Mouse (Mus musculus) 3134 (cell line): ENCODE data around the gene Pin1rt1.

Experiments
- DNase-seq: peaks from one replicate; pipeline ENCODE4 v3.0.0-alpha.2; 2011; ENCODE audit warnings: low spot score; ENCODE audit not compliant: insufficient read length; ENCODE audit errors: extremely low read depth

The Pin1rt1 gene

DNA sequence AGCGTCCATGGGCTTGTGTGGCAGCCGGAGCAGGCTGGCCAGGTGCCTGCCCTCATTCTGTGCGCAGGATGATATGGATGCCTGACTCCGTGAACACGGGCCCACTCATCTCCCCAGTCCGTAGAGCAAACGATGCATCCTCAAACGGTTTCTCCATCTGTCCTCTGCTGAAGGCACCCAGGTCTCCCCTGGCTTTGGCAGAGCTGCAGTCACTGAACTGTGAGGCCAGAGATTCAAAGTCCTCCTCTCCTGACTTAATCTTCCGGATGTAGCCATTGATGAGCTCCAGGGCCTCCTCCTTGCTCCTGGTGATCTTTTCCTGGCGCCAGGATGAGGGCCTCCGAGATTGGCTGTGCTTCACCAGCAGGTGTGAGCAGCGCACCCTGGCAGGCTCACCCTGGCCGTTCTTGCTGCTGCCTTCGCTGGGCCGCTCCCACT, 1.9 kb downstream of the Pin1rt1 start:
- no peak for DNase-seq

DNA sequence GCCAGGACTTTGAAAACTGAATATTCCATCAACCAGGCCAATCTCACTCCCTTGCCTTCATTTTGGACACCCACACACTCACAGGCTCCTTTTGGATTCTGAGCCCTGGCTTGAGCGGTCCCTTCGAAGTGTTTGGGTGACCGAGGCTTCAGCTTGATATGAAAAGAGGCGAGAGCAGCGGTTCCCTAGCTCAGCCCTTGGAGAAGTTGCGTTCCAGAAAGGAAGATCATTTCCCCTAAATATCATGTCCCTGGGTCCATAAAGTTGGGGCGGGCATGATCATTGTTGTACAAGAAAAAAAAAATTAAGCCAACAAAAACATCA, 3.7 kb downstream of the Pin1rt1 start:
- no peak for DNase-seq

DNA sequence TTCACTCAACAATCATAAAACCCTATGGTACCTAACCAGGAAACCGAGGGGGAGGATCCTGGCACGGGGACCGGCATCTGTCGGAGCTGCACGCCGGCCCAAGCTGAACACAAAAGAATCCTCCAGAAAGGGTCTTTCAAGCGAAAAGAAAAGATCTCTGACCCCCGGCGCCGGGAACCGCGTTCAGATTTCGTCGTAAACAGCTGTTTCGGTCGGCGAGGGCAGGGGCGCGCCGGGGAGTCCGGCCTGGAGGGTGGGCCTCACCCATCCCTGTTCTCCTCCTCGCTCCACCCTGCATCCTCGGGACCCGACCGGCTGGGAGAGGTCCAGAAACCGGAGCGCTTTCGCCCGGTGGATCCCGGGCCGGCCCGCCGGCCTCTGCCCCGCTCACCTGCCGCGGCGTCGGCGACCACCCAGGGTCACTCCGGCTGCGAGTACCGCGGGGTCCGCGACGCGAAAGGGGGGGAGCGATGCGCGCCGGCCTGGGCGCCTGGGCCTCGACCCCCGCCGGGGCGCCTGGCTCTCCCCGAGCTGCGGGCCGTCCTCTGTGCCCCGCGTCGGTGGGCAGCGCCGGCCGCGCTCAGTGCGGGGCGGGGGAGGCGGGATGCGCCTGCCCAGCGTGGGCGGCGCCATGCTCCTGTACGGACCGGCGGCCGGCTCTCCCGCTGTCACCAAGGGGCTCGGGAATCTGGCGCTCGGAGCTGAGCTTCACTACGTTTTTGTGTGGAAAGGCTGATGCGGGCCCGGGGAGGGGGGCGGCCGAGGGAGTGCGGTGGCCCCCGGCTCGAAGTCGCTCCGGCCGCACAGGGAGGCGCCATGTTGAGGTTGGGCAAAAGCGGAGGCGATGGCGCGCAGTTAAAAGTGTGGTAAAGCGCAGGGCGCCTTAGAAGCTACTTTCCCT, 4.3 kb downstream of the Pin1rt1 start, which contains the start of gene Tcp11l1:
Gene Tcp11l1 (minus strand): TSS at position 585 of the 901 bp plus-strand sequence.
- peak; percentile 71 for DNase-seq

DNA sequence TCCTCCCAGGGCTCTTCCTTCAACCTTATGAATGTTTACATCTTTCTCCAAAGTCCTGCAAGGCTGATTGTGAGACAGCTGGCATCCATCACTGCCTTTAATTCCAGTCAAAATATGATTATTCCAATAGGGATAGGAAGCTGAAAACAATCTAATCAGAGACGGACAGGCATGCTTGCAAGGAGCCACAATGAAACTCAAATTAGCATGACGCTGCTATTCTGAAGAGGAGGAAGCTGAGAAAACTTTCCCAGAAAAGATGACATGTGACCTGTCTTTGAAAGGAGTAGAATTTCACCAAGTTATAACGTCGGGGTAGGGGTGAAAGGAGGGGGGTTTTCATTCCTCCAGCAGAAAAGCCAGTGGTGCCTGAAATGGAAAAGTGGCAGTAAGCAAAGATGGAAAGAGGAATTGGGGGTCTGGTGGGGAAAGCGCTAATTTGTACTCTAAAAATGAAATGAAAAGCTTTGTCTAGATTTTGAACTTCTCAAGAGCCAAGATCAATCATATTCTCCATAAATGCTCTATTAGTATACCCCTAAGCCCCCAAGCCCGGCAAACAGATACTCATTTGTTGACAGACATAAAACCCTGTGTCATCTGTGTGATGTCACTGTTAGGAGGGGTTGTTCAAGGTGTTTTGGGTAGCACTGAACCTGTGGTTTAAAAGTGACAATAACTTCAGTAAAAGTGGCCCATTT, 5.4 kb downstream of the Pin1rt1 start:
- DNase-seq: no peak

DNA sequence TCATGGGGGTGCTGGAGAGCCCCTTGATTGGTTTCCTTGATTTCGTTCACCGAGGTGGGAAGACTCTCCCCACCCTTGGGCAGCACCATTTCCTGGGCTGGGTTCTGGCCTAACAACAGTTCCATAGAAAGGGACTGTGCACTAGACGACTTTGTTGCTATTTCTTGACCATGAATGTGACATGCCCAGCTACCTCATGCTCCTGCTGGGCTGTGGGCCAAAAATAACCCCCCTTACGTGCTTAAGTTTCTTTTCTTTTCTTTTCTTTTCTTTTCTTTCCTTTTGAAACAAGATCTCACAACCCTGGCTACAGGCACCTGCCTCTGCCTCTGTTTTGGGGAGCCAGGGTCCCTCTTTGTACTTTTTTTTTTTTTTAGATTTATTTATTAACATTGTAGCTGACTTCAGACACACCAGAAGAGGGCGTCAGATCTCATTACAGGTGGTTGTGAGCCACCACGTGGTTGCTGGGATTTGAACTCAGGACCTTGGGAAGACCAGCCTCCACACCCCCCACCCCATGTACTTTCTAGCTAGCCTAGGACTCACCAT, 6.3 kb downstream of the Pin1rt1 start:
- DNase-seq: no peak

DNA sequence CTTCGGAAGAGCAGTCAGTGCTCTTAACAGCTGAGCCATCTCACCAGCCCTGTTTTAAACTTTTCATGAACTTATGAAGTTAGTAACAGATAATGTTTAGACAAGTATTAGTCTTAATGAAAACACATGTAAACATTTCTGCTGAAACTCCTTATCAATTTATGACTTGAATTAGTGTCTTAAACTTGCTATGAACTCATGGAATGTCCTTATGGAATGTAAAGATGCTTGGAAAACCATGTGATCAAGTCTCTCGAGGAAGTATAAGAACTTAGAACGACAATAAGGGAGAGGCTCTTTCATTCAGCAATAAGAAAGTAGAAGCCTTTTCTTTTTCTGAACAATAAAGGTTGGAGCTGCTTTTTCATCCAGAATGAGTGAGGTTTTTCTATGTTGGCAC, 11.8 kb downstream of the Pin1rt1 start:
- no peak for DNase-seq

DNA sequence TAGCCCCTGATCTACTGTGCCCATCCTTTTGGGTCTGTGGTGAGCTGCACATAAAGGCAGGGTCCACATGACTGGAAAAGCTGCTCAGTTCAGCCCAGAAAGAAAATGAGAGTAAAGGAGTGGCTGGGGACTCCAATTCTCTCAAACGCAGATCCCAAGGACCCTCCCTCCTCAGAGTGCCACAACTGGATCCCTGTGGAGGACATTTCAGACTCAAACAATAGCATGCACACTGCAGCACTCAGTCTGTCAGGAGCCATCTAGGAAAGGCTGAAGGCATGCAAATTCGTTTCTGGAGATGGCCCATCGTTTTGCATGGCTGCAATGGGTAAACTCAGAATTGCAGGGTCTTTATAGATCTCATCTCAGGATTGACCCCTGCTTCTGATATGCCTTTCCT, 13.0 kb downstream of the Pin1rt1 start:
- DNase-seq: no peak

DNA sequence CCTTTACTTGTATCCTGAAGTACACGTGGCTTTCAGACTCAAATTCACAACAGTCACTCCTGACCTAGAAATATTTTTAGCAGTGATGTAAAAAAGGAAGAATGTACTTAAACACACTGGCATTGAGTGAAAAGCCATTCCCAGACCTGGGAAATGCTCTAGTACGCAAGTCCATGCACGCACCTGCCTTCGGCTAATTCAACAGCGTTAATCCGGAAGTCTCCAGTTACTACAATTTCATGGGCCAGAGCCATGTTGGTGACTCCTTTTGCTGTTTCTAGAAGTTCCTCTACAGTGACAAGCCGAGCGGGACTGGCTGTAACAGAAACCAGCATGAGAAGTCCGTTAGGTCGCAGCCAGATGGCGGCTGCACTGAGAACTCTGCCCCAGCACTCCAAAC, 16.5 kb downstream of the Pin1rt1 start:
- no peak for DNase-seq

DNA sequence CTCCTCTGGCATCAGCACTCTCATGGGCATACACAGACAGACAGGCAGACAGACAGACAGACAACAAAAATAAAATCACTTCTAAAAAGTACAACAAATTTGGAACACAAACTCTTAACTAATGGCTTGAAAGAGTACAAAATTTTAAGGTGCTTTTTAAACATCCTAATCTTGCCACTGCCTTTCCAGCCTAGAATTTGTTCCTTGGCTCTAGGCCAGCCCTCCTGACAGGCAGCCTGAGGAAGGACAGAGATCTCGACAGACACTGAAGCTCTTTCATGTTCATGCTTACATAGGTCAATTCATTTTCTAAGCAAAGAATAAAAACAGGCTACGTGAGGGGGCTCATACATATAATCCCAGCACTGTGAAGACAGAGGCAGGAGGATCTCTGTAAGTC, 23.6 kb downstream of the Pin1rt1 start:
- no peak for DNase-seq

DNA sequence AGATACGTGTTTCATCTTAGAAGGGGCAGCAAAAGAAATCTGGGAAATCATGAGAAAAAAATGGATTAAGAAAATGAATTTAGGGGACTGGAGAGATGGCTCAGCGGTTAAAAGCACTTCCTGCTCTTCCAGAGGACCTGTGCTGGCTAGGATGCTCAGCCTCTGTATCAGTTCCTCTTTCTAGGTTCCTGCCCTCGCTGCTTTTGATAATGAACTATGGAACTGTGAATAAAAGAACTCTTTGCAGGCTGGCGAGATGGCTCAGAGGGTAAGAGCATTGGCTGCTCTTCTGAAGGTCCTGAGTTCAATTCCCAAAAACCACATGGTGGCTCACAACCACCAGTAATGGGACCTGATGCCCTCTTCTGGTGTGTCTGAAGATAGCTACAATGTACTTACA, 25.5 kb downstream of the Pin1rt1 start:
- no peak for DNase-seq

DNA sequence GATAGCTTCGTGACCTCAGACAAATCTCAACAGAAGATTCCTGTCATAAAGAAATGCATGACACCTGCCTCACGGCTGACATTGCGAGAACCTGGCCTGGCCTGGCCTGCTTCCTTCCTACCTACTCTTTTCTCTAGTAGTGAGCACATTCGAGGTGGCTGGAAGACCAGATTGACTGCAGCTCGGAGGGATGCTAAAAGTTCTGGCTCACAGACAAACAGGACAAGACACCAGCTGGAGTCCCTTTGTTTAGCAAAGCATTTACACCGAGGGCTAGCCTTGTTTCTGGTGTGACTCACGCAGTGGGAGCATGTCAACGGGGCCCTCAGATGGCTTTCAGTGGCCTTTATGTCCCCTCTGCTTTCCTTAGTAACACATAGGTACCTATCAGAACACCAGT, 27.5 kb downstream of the Pin1rt1 start:
- no peak for DNase-seq

DNA sequence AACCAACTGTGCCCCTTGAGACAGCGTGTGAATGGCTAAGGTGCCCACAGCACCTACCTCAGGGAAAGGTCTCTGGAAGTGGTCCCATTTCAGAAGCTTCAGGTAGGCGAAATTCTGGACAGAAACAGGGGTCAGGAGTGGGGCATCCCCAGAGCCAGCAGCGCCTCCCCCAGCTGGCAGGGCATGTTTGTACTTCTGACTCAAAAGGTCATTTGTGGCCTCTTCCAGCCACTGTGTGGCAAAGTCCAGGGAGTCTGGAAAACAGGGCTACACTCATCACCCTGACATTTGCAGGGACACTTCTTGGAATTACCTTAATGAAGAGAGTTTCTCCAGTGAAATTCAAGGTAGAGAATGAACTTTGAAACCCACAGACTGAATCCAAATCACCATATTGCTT, 27.9 kb downstream of the Pin1rt1 start:
- DNase-seq: no peak

DNA sequence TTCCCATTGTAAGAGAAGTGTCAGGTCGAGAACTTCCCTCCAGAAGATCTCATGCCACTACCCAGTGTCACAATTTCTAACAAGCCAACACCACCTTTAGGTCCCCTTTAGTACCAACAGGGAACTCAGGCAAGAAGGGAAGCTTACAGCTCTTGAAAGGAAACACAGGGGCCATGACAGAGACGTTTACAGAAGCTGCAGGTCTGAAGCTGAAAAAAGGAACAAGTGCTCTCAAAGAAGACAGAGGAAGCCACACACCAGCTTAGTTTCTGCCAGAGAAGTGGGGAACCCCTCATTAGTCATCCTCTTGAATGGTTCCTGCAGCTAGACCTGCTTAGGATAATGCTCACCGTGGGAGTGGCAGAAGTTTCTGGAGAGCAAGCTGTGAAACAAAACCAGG, 28.9 kb downstream of the Pin1rt1 start:
- no peak for DNase-seq

DNA sequence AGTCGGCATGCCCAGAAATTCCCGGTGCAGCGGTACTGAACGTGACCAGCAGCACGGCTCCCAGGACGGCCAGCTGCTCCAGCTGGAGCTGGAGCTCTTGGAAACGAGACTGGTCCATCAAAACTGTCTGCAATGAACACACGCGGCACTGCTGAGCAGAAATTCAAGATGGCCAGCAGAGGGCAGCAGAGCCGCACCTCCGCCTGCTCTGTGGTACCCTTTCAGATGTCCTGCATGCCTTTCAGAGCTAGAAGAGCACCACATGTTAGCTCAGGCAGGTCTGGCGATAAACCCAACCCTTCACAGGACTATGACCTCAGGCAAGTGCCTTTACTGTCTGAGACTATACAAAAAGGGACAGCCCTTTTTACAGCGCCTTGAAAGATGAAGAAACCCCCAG, 30.8 kb downstream of the Pin1rt1 start:
- DNase-seq: peak; percentile 60

DNA sequence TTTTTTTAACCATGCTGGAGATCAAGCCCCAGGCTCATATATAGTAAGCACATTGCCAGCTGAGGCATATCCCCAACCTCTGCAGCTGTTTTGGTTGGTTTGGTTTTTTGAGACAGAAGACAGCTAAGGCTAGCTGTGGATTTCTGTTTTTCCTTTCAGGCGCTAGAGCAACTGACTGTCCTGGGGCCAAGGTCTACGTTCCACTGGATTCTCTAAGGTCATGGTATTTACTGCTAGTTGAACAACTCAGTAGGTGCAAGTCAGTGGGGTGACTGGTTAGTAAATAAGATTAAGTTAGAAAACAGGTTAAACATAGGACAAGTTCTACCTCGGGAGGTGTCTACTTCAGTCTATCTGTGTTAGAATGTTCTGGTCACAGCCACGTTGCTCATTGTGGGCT, 31.4 kb downstream of the Pin1rt1 start:
- DNase-seq: no peak

DNA sequence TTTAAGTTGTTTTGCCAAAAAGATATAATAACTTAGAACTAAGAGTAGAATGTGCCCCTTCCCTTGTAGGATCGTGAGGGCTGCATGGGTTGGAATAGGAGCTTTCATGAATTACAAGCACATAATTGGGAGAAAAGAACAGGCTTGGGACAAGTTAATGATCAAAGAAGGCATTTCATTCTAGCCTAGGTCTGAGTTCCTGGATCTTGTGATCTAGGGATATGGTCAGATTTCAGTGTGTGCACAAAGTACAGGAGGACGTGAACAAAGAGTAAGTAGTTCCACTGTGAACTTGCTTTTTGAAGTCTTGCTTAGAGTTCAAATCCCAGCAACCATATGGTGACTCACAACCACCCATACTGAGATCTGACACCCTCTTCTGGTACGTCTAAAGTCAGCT, 38.9 kb downstream of the Pin1rt1 start:
- no peak for DNase-seq

DNA sequence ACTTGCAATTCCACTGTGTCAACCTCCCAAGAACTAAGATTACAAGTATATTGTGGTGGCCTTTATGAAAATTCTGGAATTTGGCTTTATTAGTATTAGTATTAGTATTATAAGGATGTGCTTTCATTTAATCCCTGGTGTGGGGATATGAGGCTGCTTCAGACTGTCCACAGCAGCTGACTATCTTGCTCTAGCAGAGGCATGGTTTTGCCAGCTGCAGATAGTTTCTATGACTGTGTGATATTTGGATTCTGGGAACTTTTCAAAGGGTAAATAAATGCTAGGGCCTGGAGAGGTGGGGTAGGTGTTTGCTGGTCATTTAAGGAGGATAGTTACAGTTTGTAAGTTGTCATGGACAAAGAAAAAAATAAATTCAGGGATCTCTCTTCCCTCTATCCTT, 44.5 kb downstream of the Pin1rt1 start:
- no peak for DNase-seq

DNA sequence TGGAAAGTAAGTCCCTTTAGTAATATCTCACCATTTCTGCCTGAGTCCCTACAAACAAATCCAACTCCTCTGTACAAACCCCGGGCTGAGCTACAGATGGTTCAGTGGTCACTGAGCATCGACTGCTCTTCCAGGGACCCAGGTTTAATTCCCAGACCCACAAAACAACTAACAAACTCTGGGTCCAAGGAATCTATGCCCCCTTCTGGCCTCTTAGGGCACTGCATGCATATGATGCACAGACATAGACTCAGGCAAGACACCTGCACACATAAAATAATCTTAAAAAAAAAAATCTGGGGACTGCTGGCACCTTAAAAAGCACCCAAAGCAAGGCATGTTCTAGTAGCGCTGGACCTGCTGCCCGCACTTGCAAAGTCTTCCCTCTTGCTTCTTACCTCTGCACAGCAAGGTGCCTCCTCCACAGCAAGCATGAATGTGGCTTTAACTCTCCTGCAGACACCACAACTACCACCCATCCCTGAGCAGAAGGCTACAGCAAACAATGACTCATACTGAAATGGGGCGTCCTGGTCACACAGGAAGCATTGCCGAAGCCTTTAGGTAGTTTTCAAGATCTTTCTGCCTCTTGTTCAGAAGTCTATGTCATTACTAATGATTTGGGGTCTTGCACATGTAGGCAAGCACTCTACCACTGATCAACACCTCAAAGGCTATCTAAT, 46.9 kb downstream of the Pin1rt1 start:
- DNase-seq: no peak
